Mouse (Mus musculus) 3134 (cell line): ENCODE measurements around the gene Olfr1373.
"Not testable (repeated sequence)": the region's sequence is repeated elsewhere in the genome, so short reads cannot be mapped to it uniquely, and the experiment has no call there.

Experiments used
- DNase-seq: peaks from one replicate; pipeline ENCODE4 v3.0.0-alpha.2; 2011; ENCODE audit warnings: low spot score; ENCODE audit not compliant: insufficient read length; ENCODE audit errors: extremely low read depth

Gene Olfr1373

GRCm38 (mm10) chr11:52145428-52145827 is at the start of gene Olfr1373:
Gene Olfr1373 (minus strand): TSS chr11:52145528.
- not testable (repeated sequence) for DNase-seq

- DNase-seq = not testable (repeated sequence)
Observed at GRCm38 (mm10) chr11:52180651-52181050, 35.3 kb upstream of the Olfr1373 start.

- DNase-seq = not testable (repeated sequence)
Observed at GRCm38 (mm10) chr11:52179897-52180296, 34.6 kb upstream of the Olfr1373 start.

- DNase-seq = no peak
Observed at GRCm38 (mm10) chr11:52168461-52168860, 23.1 kb upstream of the Olfr1373 start.

GRCm38 (mm10) chr11:52167901-52168302 is 22.6 kb upstream of the Olfr1373 start:
- not testable (repeated sequence) for DNase-seq

DNA sequence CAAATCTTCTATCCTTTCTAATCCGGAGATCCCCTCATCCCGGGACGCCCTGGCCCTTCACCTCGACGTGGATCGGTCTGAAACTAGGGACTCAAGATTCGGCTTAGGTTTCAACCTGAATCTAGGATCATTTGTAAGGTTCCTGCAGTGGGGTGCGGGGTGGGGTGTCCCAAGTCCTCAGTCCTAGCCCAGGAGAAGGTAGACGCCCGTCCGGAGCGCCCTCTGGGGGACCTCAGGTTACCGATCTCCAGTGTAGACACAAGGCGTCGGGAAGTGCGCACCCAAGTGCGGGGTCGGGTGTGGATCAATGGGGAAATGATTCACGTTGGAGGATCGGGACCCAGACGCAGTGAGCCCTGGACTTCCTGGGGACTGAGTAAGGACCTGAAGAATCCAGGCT is 21.8 kb upstream of the Olfr1373 start:
- DNase-seq = no peak

DNA sequence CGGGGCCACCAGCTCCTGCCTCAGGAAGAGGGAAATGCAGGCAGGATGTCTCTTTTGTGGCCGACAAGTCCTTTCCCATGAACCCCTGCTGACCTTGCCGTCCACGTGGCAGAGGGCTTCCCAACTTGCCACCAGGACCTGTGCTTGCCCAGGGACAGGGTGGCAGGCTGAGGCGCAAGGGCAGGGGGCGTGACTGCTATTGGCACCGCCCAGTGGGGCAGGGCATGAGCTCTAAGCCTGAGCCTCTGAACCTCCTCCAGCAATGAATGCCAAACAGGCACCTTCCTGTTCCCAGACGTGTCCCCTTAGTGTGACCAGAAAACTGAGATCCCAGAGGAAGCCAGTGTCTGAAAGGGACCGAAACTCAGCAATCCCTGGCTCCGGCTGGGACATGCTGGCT is 18.6 kb upstream of the Olfr1373 start:
- no peak for DNase-seq

- not testable (repeated sequence) for DNase-seq
Observed at GRCm38 (mm10) chr11:52143675-52144074, 1.7 kb downstream of the Olfr1373 start.

GRCm38 (mm10) chr11:52130451-52131068 is 14.8 kb downstream of the Olfr1373 start:
- DNase-seq = no peak

DNA sequence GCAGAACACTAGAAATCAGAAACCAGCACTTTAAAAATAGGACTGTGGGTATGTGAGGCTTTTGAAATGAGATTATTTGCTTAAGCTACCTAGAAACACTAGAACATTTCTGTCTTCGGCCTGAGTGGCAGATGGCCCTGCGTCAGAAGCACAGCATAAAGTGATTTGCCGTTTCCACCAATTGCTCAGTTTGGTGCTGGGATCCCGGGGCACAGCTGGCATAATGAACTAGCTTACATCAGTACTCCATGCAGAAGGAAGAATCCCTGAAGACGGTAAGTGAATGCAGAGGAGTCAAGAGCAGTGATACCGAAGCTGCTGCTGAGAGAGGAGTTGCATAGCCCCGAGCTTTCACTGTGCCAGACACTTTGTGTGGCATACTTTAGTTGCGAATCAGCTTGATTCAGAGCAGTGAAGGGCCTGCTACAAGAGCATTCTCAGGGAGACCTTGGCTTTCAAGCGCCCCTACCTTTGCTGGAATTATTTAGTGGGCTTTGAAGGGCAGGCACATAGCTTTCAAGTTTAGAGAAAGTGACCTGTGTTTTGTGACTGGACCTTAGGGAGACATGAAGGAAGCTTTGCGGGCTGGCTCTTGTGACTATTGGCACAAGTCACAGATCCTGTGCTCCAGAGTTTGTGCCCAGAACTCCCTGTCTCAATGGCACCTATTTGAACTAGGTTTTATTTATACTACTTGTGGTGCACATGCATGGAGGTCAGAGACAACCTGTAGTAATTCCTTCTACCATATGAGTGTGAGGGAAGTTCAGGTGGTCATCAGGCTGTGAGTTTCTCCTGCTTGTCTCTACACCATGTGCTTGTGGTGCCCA is 15.5 kb downstream of the Olfr1373 start:
- no peak for DNase-seq

DNA sequence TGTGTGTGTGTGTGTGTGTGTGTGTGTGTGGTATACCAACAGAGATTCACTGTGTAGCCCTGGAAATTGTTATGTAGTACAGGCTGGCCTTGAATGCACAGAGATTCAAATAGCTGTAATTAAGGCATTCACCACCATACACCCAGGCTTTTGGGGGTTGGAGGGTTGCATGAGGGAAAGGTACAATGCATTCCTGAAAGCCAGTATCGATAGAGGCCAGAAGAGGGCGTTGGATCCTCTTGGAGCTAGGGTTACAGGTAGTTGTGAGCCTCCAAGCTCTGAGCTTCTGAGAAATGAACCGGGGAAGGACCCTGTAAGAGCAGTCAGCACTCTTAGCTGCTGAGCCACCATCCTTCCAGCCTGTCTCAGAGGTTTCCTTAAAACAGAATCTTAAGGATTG is 16.2 kb downstream of the Olfr1373 start:
- DNase-seq = no peak

DNA sequence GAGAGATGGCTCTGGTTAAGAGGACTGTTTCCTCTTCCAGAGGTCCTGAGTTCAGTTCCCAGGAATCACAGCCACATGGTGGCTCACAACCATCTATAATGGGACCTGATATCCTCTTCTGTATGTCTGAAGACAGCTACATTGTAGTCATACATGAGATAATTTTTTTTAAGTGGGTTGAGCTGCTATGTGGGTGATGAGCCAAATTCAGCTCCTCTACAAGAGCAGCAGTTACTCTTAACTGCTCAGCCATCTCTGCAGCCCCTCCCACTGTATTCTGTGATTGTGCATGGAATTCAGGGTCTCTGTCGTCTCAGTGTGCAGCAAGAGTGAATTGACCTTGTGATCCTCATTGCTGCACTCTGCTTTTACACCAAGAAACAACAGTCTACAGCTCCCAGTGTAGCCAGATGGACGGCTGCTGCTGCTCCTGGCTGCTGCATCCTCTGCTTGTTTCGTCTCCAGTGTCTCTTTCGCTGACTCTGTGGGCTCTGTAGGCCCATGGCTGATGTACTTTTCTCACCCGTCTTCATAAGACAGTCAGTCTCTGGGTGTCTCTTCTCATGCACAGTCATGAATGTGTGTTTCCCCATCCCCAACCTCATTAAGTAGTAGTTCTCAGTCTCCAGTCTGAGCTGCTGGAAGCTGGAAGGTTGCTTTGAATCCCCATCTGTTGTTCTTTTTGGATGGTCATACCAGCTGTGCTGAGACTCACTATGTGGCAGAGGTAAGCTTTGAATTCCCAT is 16.8 kb downstream of the Olfr1373 start:
- no peak for DNase-seq

DNA sequence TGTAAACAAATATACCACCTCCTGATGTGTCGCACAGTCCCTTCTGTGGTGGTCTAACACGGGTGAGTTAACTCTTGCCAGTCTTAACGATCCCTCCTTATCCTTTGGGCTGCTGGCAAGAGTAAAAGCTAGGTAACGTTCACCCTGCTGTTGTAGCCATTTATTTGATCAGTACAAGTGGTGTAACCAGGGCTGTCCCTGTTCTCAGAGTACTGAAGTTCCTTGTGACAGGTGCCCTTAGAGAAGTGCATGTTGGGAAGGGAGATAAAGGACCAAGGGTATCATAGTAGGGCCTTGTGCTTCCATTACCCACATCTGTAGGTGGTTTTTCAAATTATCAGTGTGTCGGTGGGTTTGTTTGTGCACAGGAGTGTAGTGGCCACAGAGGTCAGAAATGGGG is 17.6 kb downstream of the Olfr1373 start:
- no peak for DNase-seq

DNA sequence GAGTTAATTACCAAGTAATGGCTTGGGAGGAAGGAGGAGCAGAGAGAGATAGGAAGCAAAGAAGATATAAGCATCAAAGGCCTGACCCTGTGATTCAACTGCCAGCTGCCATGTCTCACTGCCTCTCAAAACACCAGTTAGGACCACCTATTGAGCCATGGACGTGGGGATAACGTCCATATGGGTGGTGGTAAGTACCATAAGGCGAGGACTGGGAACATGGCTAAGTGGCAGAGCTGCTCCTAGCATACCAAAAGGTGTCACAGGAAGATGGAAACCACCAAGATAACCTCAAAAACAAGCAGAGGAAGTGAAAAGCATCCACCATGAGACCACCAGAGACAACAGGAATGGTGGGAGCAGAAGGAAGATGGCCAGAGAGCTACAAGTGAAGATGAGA is 18.2 kb downstream of the Olfr1373 start:
- DNase-seq = no peak

GRCm38 (mm10) chr11:52124468-52124867 is 20.9 kb downstream of the Olfr1373 start:
- no peak for DNase-seq

DNA sequence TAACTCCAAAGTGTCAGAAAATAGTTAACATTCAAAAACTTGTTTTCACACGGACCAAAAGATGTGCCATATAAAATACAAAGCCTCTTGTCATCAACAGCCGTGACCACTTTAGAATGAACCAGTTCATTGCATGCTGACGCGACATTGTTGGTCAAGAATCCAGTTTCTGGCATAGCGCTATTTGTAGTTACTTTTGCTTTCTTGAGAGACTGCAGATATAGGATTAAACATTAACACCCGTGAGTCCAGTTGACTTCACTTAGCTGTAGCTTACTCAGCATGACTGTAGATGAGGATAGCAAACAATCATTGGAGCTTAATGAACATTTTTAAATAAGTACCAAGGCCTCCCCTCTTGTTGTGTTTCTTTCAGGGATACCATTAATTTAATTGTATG is 23.3 kb downstream of the Olfr1373 start:
- no peak for DNase-seq

GRCm38 (mm10) chr11:52120415-52120814 is 24.9 kb downstream of the Olfr1373 start:
- not testable (repeated sequence) for DNase-seq

GRCm38 (mm10) chr11:52117156-52117555 is 28.2 kb downstream of the Olfr1373 start:
- no peak for DNase-seq

DNA sequence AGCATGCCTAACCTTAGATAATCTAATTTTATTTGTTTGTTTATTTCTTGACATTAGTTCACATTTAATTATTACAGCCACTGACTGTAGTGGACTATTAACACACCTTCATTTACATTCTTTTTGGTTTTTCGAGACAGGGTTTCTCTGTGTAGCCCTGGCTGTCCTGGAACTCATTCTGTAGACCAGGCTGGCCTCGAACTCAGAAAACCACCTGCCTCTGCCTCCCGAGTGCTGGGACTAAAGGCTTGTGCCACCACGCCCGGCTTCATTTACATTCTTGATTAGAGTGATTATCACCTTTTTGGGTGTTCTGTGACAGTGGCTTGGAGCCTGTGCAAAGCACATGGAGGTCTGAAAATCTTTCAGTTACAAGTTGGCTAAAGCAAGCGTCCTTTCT is 29.2 kb downstream of the Olfr1373 start:
- not testable (repeated sequence) for DNase-seq

DNA sequence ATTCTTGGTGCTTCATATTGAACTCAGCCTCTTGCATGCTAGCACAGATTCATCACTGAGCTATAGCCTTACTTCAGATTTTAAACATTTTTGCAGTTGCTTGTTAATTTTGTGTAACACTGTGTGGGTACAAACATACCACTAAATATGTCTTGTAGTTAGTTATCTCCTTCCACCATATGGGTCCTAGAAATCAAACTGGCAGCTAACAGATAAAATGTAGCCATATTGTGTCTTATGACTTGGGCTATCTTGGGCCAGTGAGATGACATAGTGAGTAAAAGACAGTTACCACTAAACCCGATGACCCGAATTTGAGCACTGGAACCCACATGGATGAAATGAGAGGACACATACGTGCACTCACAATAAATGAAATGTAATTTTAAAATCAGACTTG is 29.8 kb downstream of the Olfr1373 start:
- no peak for DNase-seq

GRCm38 (mm10) chr11:52109421-52109820 is 35.9 kb downstream of the Olfr1373 start:
- no peak for DNase-seq
